ENCODE assay signal across 8 mouse cellular contexts in the genomic region with DNA sequence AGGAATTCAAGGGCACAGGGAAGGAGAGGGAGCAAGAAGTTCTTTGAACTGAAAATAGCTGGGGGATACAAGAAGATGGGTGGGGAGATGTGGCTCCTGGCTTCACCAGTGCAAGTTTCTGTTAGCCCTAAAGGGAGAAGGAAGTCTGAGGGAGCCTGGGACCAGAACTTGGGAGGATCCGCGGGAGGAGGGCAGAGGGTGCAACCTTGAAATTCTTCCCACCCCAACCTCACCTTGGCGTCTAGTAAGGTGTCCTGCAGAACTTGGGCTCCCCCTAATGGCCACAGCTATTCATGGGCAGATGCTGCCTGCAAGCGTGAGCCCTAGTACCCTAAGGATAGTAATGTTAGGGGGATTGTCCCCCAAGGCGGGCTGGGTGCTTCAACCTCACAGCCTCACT. TPM values are rescaled to one million over a fixed set of nuclear protein-coding genes. Genes with fewer than 3 reads are reported as not detected.
A peak's percentile ranks its signal among the peaks of the same experiment; 100 is the strongest.
DNase-seq lines count a peak whose midpoint lies in the region; ATAC-seq lines count a peak whose summit lies in the region.

No protein-coding gene starts in this region.

- peaks cover 29% of the 10 kb centered on the region for H3K4me1 ChIP-seq in intestine, embryonic 16.5 days (ENCODE audit: control insufficient read depth, insufficient read depth, low read length)
- peaks cover 38% of the 10 kb centered on the region for H3K4me1 ChIP-seq in limb, embryonic 13.5 days
- peaks cover 26% of the 10 kb centered on the region for H3K4me1 ChIP-seq in midbrain, embryonic 16.5 days (ENCODE audit: control insufficient read depth, insufficient read depth, low read length)

- H3K27ac ChIP-seq in intestine, embryonic 16.5 days (ENCODE audit: low read length): peak overlapping the region; percentile 93
- peak overlapping the region; percentile 99 for H3K27ac ChIP-seq in limb, embryonic 13.5 days
- H3K27ac ChIP-seq in midbrain, embryonic 16.5 days (ENCODE audit: low read length): peak overlapping the region; percentile 95

- peak overlapping the region; percentile 2; the same call in 1 of the 2 replicates for H3K4me3 ChIP-seq in intestine, embryonic 16.5 days (ENCODE audit: low read length)
- peak overlapping the region; percentile 79; the same call in 1 of the 2 replicates for H3K4me3 ChIP-seq in limb, embryonic 13.5 days
- no peak overlapping the region for H3K4me3 ChIP-seq in midbrain, embryonic 16.5 days (ENCODE audit: low read depth, low read length)

- peak; percentile 71 for DNase-seq in 3134 (ENCODE audit: extremely low read depth, insufficient read length, low spot score)
- peak; percentile 86 for DNase-seq in adrenal gland, adult 2 months
- DNase-seq in embryo, embryonic 11.5 days (ENCODE audit: low read depth, low spot score): peak; percentile 75
- peak; percentile 79 to 82 for DNase-seq in spleen, postnatal 36 days (ENCODE audit: low spot score in 2 of 2)

- peak overlapping the region; percentile 93 for H3K9ac ChIP-seq in intestine, embryonic 16.5 days (ENCODE audit: low read depth, low read length)
- peak overlapping the region; percentile 55 for H3K9ac ChIP-seq in limb, embryonic 13.5 days
- no peak overlapping the region for H3K9ac ChIP-seq in midbrain, embryonic 16.5 days (ENCODE audit: low read depth, low read length)

- ATAC-seq in granulocyte monocyte progenitor cell, adult 5-6 weeks (replicated peaks; ENCODE audit: poor library complexity, severe bottlenecking): peak; percentile 87
- peak; percentile 16 for ATAC-seq in intestine, embryonic 16.5 days
- no peak for ATAC-seq in limb, embryonic 13.5 days (ENCODE audit: low FRiP score, low read depth)
- ATAC-seq in midbrain, embryonic 16.5 days: no peak

- 3% methylated on average over 5 of the region's 5 CpGs for WGBS in intestine, embryonic 16.5 days
- WGBS in limb, embryonic 13.5 days: 1% methylated on average over 5 of the region's 5 CpGs
- 3% methylated on average over 5 of the region's 5 CpGs for WGBS in midbrain, embryonic 16.5 days

- H3K36me3 ChIP-seq in intestine, embryonic 16.5 days (ENCODE audit: control insufficient read depth, insufficient read depth, low read length): no peaks in the 10 kb centered on the region
- H3K36me3 ChIP-seq in limb, embryonic 13.5 days: no peaks in the 10 kb centered on the region; the same call in 1 of the 2 replicates
- H3K36me3 ChIP-seq in midbrain, embryonic 16.5 days (ENCODE audit: control insufficient read depth, insufficient read depth, low read length): peaks cover 4% of the 10 kb centered on the region; the same call in 1 of the 2 replicates

- peak overlapping the region; percentile 78; the same call in 1 of the 2 replicates for H3K4me2 ChIP-seq in intestine, embryonic 16.5 days (ENCODE audit: low read depth, low read length)
- peak overlapping the region; percentile 90 for H3K4me2 ChIP-seq in limb, embryonic 13.5 days (replicated peaks)
- H3K4me2 ChIP-seq in midbrain, embryonic 16.5 days (ENCODE audit: low read length): no peak overlapping the region

- no peaks in the 10 kb centered on the region for H3K9me3 ChIP-seq in intestine, embryonic 16.5 days (ENCODE audit: control insufficient read depth, low read length)
- no peaks in the 10 kb centered on the region for H3K9me3 ChIP-seq in limb, embryonic 13.5 days
- H3K9me3 ChIP-seq in midbrain, embryonic 16.5 days (replicated peaks; ENCODE audit: control insufficient read depth, low read length, poor library complexity, severe bottlenecking): no peaks in the 10 kb centered on the region

- H3K27me3 ChIP-seq in intestine, embryonic 16.5 days (replicated peaks; ENCODE audit: control insufficient read depth, insufficient read depth, low read length): no peaks in the 10 kb centered on the region
- peaks cover 31% of the 10 kb centered on the region; the same call in 1 of the 2 replicates for H3K27me3 ChIP-seq in limb, embryonic 13.5 days
- H3K27me3 ChIP-seq in midbrain, embryonic 16.5 days (ENCODE audit: control insufficient read depth, insufficient read depth, low read depth, low read length): no peaks in the 10 kb centered on the region

RNA-seq across cellular contexts. Expression of gene Atn1, which starts 2.9 kb away (rescaled TPM):
- total RNA-seq in adrenal gland, adult 2 months (2021): 10 to 100 TPM; 76.8 to 86.3 TPM
- polyA plus RNA-seq in adrenal gland, adult 2 months (2012; rRNA removed): 73.3 and 110 TPM in 2 replicates
- total RNA-seq in granulocyte monocyte progenitor cell, adult 5-6 weeks (2014; fragmentation: Nextera tagmentation): 25.1 and 37.2 TPM in 2 replicates
- total RNA-seq in granulocyte monocyte progenitor cell, adult 5-6 weeks (2017): 2.6 and 3.0 TPM in 2 replicates
- 8.3 and 8.8 TPM in 2 replicates for polyA plus RNA-seq in intestine, embryonic 16.5 days (2015; fragmentation: Nextera tagmentation; extraction: Ambion mirVana)
- polyA plus RNA-seq in limb, embryonic 13.5 days (2015; fragmentation: Nextera tagmentation; extraction: Ambion mirVana): 19.6 and 20.0 TPM in 2 replicates
- 28.9 and 29.3 TPM in 2 replicates for polyA plus RNA-seq in midbrain, embryonic 16.5 days (2015; fragmentation: Nextera tagmentation; extraction: Ambion mirVana)

RNA-seq across cellular contexts. Expression of gene Gm45234, which starts 3.4 kb away (rescaled TPM):
- not detected for total RNA-seq in adrenal gland, adult 2 months (2021)
- polyA plus RNA-seq in adrenal gland, adult 2 months (2012; rRNA removed): not detected in 2 replicates
- not detected in 2 replicates for total RNA-seq in granulocyte monocyte progenitor cell, adult 5-6 weeks (2014; fragmentation: Nextera tagmentation)
- total RNA-seq in granulocyte monocyte progenitor cell, adult 5-6 weeks (2017): not detected in 2 replicates
- not detected in 2 replicates for polyA plus RNA-seq in intestine, embryonic 16.5 days (2015; fragmentation: Nextera tagmentation; extraction: Ambion mirVana)
- polyA plus RNA-seq in limb, embryonic 13.5 days (2015; fragmentation: Nextera tagmentation; extraction: Ambion mirVana): 0.11 TPM in 1 of 2 replicates, not detected in the other
- polyA plus RNA-seq in midbrain, embryonic 16.5 days (2015; fragmentation: Nextera tagmentation; extraction: Ambion mirVana): not detected in 2 replicates

RNA-seq across cellular contexts. Expression of gene Eno2, which starts 10.2 kb away (rescaled TPM):
- 10 to 100 TPM; 12.4 to 35.9 TPM for total RNA-seq in adrenal gland, adult 2 months (2021)
- 8.3 and 16.5 TPM in 2 replicates for polyA plus RNA-seq in adrenal gland, adult 2 months (2012; rRNA removed)
- total RNA-seq in granulocyte monocyte progenitor cell, adult 5-6 weeks (2014; fragmentation: Nextera tagmentation): 0.23 TPM in 1 of 2 replicates, not detected in the other
- not detected in 2 replicates for total RNA-seq in granulocyte monocyte progenitor cell, adult 5-6 weeks (2017)
- polyA plus RNA-seq in intestine, embryonic 16.5 days (2015; fragmentation: Nextera tagmentation; extraction: Ambion mirVana): 7.1 and 7.9 TPM in 2 replicates
- polyA plus RNA-seq in limb, embryonic 13.5 days (2015; fragmentation: Nextera tagmentation; extraction: Ambion mirVana): 7.2 and 7.7 TPM in 2 replicates
- polyA plus RNA-seq in midbrain, embryonic 16.5 days (2015; fragmentation: Nextera tagmentation; extraction: Ambion mirVana): 94.4 and 138 TPM in 2 replicates

RNA-seq across cellular contexts. Expression of gene Grcc10, which starts 18.1 kb away (rescaled TPM):
- total RNA-seq in adrenal gland, adult 2 months (2021): 100 to 1,000 TPM; 357 to 360 TPM
- 233 and 246 TPM in 2 replicates for polyA plus RNA-seq in adrenal gland, adult 2 months (2012; rRNA removed)
- 177 and 222 TPM in 2 replicates for total RNA-seq in granulocyte monocyte progenitor cell, adult 5-6 weeks (2014; fragmentation: Nextera tagmentation)
- total RNA-seq in granulocyte monocyte progenitor cell, adult 5-6 weeks (2017): 109 and 136 TPM in 2 replicates
- 309 and 334 TPM in 2 replicates for polyA plus RNA-seq in intestine, embryonic 16.5 days (2015; fragmentation: Nextera tagmentation; extraction: Ambion mirVana)
- 480 and 513 TPM in 2 replicates for polyA plus RNA-seq in limb, embryonic 13.5 days (2015; fragmentation: Nextera tagmentation; extraction: Ambion mirVana)
- 665 and 679 TPM in 2 replicates for polyA plus RNA-seq in midbrain, embryonic 16.5 days (2015; fragmentation: Nextera tagmentation; extraction: Ambion mirVana)

RNA-seq across cellular contexts. Expression of gene Lrrc23, which starts 20.3 kb away (rescaled TPM):
- under 1 TPM; 0.29 to 0.38 TPM for total RNA-seq in adrenal gland, adult 2 months (2021)
- polyA plus RNA-seq in adrenal gland, adult 2 months (2012; rRNA removed): 0.16 and 0.32 TPM in 2 replicates
- not detected in 2 replicates for total RNA-seq in granulocyte monocyte progenitor cell, adult 5-6 weeks (2014; fragmentation: Nextera tagmentation)
- total RNA-seq in granulocyte monocyte progenitor cell, adult 5-6 weeks (2017): 0.98 TPM in 1 of 2 replicates, not detected in the other
- 0.18 and 0.26 TPM in 2 replicates for polyA plus RNA-seq in intestine, embryonic 16.5 days (2015; fragmentation: Nextera tagmentation; extraction: Ambion mirVana)
- polyA plus RNA-seq in limb, embryonic 13.5 days (2015; fragmentation: Nextera tagmentation; extraction: Ambion mirVana): 0.59 and 0.86 TPM in 2 replicates
- polyA plus RNA-seq in midbrain, embryonic 16.5 days (2015; fragmentation: Nextera tagmentation; extraction: Ambion mirVana): 5.7 and 6.3 TPM in 2 replicates

Comparison
In these comparisons a context has a peak if more than half of its experiments do, and no peak if none do; other contexts are left out.
1. ATAC-seq: peak in granulocyte monocyte progenitor cell, adult 5-6 weeks (single experiment) and intestine, embryonic 16.5 days (single experiment); none in limb, embryonic 13.5 days (single experiment) and midbrain, embryonic 16.5 days (single experiment).
2. Peak in every context shown above with its lines, with median percentiles within 50 percentile points of each other: DNase-seq and H3K27ac ChIP-seq.